Mouse (Mus musculus) limb, embryonic 11.5 days (tissue): Measurements from ENCODE around the gene Ywhab. TPM values are rescaled to one million over a fixed set of nuclear protein-coding genes. Genes with fewer than 3 reads are reported as not detected.

ENCODE experiments used
- ATAC-seq: fragments of 200-750 bp; cut with Nextera tagmentation; 2 replicates; pipeline ENCODE4 v1.8.0; 2017; ENCODE audit warnings: low read depth; ENCODE audit not compliant: insufficient number of reproducible peaks, low FRiP score, low TSS enrichment
- DNase-seq: peaks from one replicate; pipeline ENCODE4 v3.0.0-alpha.2; 2015; ENCODE audit warnings: low spot score
- H3K27ac ChIP-seq: fragments of 300-500 bp; sonication (generic); replicated peaks from 2 replicates; pipeline ENCODE4 v1.5.1; 2014; ENCODE audit warnings: low read depth, mild to moderate bottlenecking, low read length
- H3K27me3 ChIP-seq: fragments of 300-500 bp; sonication (generic); 2 replicates; pipeline ENCODE4 v1.6.1; 2014; ENCODE audit warnings: mild to moderate bottlenecking, low read length, mixed read lengths; ENCODE audit not compliant: control insufficient read depth, insufficient read depth
- H3K36me3 ChIP-seq: fragments of 300-500 bp; sonication (generic); 2 replicates; pipeline ENCODE4 v1.6.1; 2014; ENCODE audit warnings: mild to moderate bottlenecking, low read length, moderate library complexity, mixed read lengths; ENCODE audit not compliant: control insufficient read depth, insufficient read depth
- H3K4me1 ChIP-seq: fragments of 300-500 bp; sonication (generic); 2 replicates; pipeline ENCODE4 v1.6.1; 2014; ENCODE audit warnings: low read length, mixed read lengths; ENCODE audit not compliant: control insufficient read depth, insufficient read depth
- H3K4me2 ChIP-seq: fragments of 300-500 bp; sonication (generic); 2 replicates; pipeline ENCODE4 v1.6.1; 2014; ENCODE audit warnings: low read depth, mild to moderate bottlenecking, moderate library complexity; ENCODE audit not compliant: severe bottlenecking
- H3K4me3 ChIP-seq: fragments of 300-500 bp; sonication (generic); 2 replicates; pipeline ENCODE4 v1.5.1; 2014; ENCODE audit warnings: low read depth, low read length
- H3K9ac ChIP-seq: fragments of 300-500 bp; sonication (generic); 2 replicates; pipeline ENCODE4 v1.6.1; 2014; ENCODE audit warnings: mild to moderate bottlenecking, low read length
- H3K9me3 ChIP-seq: fragments of 300-500 bp; sonication (generic); 2 replicates; pipeline ENCODE4 v1.6.1; 2016; ENCODE audit warnings: low read length; ENCODE audit not compliant: control insufficient read depth
- WGBS: fragments of 180-500 bp; shearing (Covaris S2); extraction: QIAGEN DNeasy Blood & Tissue Kit; methylation state at CpG from one replicate; pipeline ENCODE4 v1.1.7; 2014; 5-methylcytosine and 5-hydroxymethylcytosine counted together
- polyA plus RNA-seq: library from polyadenylated mRNA; unstranded; fragments of >200 nt; fragmentation: Nextera tagmentation; extraction: Ambion mirVana; gene quantifications from 2 replicates; pipeline ENCODE4 v1.2.1, GENCODE M21; 2014

Ywhab gene
- polyA plus RNA-seq, 1 experiment from 2014 or later = 323 TPM

DNA sequence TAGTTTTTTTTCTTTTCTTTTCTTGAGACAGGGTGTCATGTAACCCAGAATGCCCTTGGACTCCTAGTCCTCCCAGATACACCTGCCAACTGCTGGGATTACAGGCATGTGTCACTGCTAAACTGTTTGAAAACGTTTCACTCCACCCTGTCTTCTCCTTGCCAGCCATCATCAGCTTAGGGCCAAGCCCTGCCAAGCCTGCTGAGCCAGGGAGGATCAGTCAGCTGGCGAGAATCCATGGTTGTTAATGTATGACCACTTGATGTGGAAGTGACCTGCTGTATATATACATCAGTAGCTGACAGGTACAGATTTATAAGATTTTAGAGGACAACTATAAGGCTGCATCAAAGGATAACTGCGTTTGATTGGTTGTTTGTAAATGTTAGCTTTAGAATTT lies 24.4 kb upstream of the Ywhab start:
- no peak for DNase-seq
- Histone ChIP-seq H3K27me3 (no peaks in the 10 kb centered on the region), H3K4me3 (no peak overlapping the region), H3K9me3 (no peaks in the 10 kb centered on the region), H3K4me1 (no peaks in the 10 kb centered on the region), H3K36me3 (no peaks in the 10 kb centered on the region), H3K27ac (no peak overlapping the region), H3K9ac (no peak overlapping the region), H3K4me2 (no peak overlapping the region)
- 51% methylated on average over 3 of the region's 3 CpGs for WGBS
- no peak for ATAC-seq

GRCm38 (mm10) chr2:163974056-163974455 lies 20.7 kb upstream of the Ywhab start:
- no peak overlapping the region for H3K27ac ChIP-seq
- H3K4me1 ChIP-seq = no peaks in the 10 kb centered on the region
- H3K9me3 ChIP-seq = no peaks in the 10 kb centered on the region
- H3K27me3 ChIP-seq = no peaks in the 10 kb centered on the region
- ATAC-seq = no peak
- 93% methylated on average over 2 of the region's 2 CpGs for WGBS
- H3K4me2 ChIP-seq = no peak overlapping the region
- H3K36me3 ChIP-seq = no peaks in the 10 kb centered on the region
- H3K9ac ChIP-seq = no peak overlapping the region
- no peak for DNase-seq
- no peak overlapping the region for H3K4me3 ChIP-seq

- H3K4me3 ChIP-seq = no peak overlapping the region
- 87% methylated on average over 6 of the region's 7 CpGs for WGBS
- H3K27me3 ChIP-seq = no peaks in the 10 kb centered on the region
- H3K4me2 ChIP-seq = no peak overlapping the region
- no peaks in the 10 kb centered on the region for H3K9me3 ChIP-seq
- DNase-seq (no peak), ATAC-seq (no peak)
- no peak overlapping the region for H3K9ac ChIP-seq
- H3K4me1 ChIP-seq = no peaks in the 10 kb centered on the region
- H3K27ac ChIP-seq = no peak overlapping the region
- H3K36me3 ChIP-seq = no peaks in the 10 kb centered on the region
These were observed 18.3 kb upstream of the Ywhab start for GRCm38 (mm10) chr2:163976448-163976847.

DNA sequence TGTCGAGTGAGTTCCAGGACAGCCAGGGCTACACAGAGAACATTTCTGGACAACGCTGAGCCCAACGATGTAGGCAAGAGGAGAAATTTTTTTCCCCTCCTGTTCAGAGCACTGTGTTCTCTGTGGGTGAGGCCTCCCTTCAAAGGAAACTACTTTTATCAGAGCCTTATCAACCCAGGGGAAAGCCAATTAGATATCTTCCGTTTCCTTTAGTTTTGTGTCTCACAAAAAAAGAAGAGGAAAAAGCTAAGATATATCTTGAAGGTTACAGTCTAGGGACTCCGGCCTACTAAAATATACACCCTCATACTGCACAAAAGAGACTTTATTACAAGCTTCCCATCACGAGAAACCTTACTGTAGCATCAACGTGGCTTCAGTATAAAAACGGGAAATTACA lies 7.5 kb upstream of the Ywhab start:
- DNase-seq (no peak), ATAC-seq (no peak)
- Histone ChIP-seq H3K4me2 (no peak overlapping the region), H3K27me3 (no peaks in the 10 kb centered on the region), H3K36me3 (no peaks in the 10 kb centered on the region), H3K4me3 (no peak overlapping the region), H3K9me3 (no peaks in the 10 kb centered on the region), H3K4me1 (no peaks in the 10 kb centered on the region), H3K27ac (no peak overlapping the region), H3K9ac (no peak overlapping the region)
- 80% methylated on average over 8 of the region's 8 CpGs for WGBS

DNA sequence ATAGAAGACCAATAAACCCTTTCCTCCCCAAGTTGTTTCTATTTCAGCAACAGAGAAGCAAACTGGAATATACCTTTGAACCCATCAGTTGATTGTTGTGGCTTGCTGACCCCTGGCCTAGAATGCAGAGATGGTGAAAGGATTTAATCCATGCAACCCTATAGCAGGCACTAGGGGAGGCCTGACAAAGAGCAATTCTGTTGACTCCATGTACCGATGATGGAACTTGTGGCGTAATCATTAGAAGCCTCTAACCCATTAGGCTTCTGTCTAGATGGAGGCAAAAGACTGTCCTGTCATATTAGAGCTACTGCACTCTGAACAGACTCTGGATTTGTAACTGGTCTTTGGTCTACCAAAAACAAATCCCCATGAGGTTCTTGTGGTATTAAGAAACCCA lies 1.9 kb upstream of the Ywhab start:
- Histone ChIP-seq H3K4me2 (no peak overlapping the region), H3K4me3 (no peak overlapping the region), H3K27me3 (no peaks in the 10 kb centered on the region), H3K27ac (no peak overlapping the region), H3K9ac (no peak overlapping the region), H3K9me3 (no peaks in the 10 kb centered on the region), H3K4me1 (peaks cover 5% of the 10 kb centered on the region), H3K36me3 (no peaks in the 10 kb centered on the region)
- WGBS = 94% methylated on average over 2 of the region's 2 CpGs
- DNase-seq (no peak), ATAC-seq (no peak)

GRCm38 (mm10) chr2:163994977-163995862 lies 460 bp downstream of the Ywhab start:
- H3K9ac ChIP-seq = peak overlapping the region; percentile 89
- DNase-seq = peak; percentile 95
- peaks cover 5% of the 10 kb centered on the region for H3K4me1 ChIP-seq
- WGBS = under 1% methylated on average over 58 of the region's 79 CpGs
- no peaks in the 10 kb centered on the region for H3K27me3 ChIP-seq
- H3K4me2 ChIP-seq = peak overlapping the region; percentile 78
- peak overlapping the region; percentile 93 for H3K4me3 ChIP-seq
- no peaks in the 10 kb centered on the region for H3K36me3 ChIP-seq
- peak overlapping the region; percentile 86 for H3K27ac ChIP-seq
- ATAC-seq = peak; percentile 100
- no peaks in the 10 kb centered on the region for H3K9me3 ChIP-seq

DNA sequence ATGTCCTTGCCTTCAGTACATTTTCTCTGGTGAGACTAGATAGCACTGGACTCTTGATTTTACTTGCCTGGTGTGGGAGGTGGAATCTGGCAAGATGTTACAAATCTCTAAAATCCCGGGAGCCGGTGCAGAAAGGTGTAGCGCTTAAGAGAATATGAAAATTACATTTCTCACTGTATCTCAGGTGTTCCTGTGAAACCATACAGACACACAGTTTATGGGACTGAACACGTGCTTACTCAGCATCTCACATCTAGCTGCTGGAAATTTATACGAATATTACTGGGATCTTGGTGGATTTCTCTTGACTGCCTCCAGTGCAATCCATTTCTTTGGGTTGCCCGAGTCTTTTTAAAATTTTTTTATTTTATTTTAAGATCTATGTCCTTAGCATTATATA lies 1.5 kb downstream of the Ywhab start:
- 86% methylated on average over 6 of the region's 6 CpGs for WGBS
- Histone ChIP-seq H3K27me3 (no peaks in the 10 kb centered on the region), H3K27ac (no peak overlapping the region), H3K9me3 (no peaks in the 10 kb centered on the region), H3K9ac (peak overlapping the region; percentile 89; the same call in 1 of the 2 replicates), H3K36me3 (no peaks in the 10 kb centered on the region), H3K4me1 (peaks cover 5% of the 10 kb centered on the region), H3K4me2 (peak overlapping the region; percentile 78), H3K4me3 (peak overlapping the region; percentile 93)
- no peak for ATAC-seq
- DNase-seq = no peak

DNA sequence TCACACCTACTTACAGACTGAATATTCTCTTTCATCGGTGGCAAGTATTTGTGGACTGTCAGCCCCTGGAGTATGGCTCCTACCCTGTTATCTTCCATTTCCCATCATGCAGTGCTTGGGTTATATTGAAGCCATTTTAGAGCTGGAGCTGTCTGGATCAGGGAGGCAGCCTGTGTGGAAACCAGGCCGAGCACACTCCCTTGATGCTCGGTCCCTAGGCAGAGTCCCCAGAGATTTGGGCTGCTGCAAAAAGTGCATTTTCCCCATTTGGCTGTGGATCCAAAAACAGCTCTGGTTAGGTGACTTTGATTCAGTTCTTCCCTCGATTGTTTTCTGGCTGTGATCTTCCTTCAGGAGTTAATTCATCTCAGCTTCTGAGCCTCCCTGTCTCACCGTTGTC lies 2.1 kb downstream of the Ywhab start:
- no peak for DNase-seq
- Histone ChIP-seq H3K36me3 (no peaks in the 10 kb centered on the region), H3K4me3 (no peak overlapping the region), H3K4me1 (peaks cover 5% of the 10 kb centered on the region), H3K4me2 (no peak overlapping the region), H3K9me3 (no peaks in the 10 kb centered on the region), H3K27ac (no peak overlapping the region), H3K27me3 (no peaks in the 10 kb centered on the region), H3K9ac (no peak overlapping the region)
- ATAC-seq = no peak
- WGBS = 82% methylated on average over 5 of the region's 5 CpGs
